Mouse (Mus musculus) embryo, embryonic 11.5 days (tissue): ENCODE data around the gene Elp4.

Source experiments
- DNase-seq: peaks from one replicate; pipeline ENCODE4 v3.0.0-alpha.2; 2012; ENCODE audit warnings: low read depth, low spot score

The Elp4 gene

DNA sequence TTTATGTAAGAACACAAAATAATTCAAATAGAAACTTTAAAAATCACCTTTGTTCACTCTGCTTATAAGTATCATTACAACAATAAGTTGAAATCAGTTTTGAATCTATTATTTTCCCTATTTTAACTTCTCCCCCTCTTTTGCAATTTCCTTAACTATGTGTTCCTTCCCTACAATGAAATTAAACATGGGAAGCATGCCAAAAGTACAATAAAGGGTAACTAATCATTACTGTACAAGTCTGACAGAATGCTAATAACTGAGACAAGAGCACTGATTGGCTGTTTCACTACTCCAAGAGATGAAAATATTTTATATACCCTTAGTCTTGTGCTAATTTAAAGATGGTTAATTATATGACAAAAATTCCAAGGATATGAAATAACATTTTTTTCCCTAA lies 99.2 kb downstream of the Elp4 start:
- DNase-seq: no peak

DNA sequence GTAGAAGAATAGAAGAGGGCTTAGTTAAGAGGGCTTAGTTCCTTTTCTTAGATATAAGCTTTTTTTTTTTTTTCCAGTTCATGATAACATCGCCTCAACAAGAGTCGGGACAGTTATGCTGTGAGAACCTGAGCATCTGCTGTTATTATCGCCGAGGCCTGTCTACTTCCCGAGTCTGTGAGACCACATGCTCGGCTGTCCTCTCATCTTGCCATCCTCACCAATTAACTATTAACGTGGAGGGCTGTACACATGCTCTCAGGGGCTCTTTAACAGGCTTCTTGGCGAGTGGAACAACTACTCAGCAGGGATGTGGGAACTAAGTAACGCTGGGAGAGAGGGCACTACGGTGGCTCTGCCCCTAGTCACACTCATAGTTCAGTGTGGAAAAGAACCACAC lies 99.9 kb downstream of the Elp4 start:
- DNase-seq: no peak

DNA sequence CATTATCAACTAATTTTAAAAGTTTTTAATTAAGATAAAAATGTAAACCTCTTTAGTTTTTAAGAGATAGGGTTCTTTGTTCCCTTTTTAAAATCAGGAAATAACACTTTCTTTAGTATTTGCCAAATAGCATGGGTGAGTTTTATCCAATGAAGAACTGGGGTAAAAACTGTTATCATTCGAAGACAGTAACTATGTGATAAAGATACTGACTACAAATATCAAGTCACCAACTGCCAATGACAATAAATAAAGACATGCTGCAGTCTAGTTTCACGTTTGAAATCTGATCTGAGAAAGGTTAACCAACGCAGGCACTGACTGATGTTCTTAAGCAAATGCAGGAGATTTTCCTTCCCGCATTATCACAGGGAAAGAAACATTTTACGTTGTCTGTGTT lies 100.9 kb downstream of the Elp4 start:
- DNase-seq: no peak

DNA sequence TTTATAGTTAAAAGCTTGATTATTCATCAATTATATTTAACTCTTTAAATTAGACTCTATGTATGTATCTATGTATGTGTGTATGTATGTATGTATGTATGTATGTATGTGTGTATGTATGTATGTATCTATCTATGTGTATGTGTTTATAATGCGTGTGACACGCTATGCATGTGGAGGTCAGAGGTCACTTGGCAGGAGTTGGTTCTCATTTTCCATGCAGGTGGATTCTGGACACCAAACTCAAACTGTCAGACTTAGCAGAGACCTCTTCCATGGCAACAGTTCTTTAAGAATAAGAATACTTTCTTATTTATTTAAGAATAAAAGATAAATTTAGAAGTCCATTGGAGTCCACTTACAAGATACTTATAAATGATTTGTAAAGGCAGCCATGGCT lies 101.5 kb downstream of the Elp4 start:
- DNase-seq: no peak

DNA sequence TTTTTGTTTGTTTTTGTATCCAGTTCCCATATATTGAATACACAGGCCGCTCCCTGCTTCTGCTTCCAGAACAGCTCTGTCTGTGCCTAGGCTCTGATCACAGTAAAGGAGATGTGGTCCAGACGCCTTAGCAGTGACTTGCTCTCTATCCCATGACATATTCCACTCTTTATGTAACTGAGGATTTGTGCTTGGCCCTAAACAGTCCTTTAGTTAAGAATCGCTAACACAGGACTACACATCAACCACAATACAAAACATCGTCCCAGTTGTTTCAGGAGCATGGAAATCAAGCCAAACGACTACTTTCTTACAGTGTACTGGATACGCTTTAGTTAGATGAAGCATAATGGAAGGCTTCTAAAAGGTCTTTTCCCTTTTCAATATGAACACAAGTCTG lies 102.8 kb downstream of the Elp4 start:
- DNase-seq: no peak

DNA sequence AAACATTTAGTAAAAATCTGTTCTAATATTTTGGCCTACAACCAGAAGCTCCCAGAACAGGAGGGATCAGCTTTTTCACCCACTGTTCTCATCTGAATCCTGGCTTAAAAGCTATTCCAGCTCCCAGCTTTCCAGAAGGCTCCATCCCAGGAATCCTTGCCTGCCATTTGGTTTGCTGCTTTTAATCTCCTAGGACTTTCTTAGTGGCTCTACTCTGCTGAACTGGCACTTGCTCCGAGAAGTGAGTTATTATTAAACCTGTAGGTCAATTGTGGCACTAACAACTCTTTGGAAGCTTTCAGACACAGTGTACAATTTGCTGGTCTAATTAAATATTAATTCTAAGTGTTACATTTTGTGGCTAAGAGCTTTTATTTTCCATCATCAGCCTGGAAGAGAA lies 103.7 kb downstream of the Elp4 start:
- no peak for DNase-seq

DNA sequence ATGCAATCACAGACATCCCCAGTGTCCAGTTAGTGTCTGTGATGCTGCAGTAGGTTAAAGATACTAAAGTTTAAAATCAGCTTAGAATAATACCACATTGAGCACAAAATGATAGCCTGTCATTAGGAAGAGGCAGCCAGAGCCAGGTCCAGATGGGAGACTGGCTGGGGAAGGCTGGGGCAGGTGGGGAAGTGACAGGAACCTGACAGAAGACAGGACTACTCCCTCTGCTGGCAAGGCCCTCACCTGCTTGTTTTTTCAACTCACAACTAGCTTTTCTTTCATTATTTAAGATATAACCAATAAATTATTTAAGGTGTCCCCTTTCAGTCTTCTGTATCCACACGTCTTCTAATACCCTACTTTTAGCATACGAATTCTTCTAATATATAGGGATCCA lies 104.5 kb downstream of the Elp4 start:
- no peak for DNase-seq

DNA sequence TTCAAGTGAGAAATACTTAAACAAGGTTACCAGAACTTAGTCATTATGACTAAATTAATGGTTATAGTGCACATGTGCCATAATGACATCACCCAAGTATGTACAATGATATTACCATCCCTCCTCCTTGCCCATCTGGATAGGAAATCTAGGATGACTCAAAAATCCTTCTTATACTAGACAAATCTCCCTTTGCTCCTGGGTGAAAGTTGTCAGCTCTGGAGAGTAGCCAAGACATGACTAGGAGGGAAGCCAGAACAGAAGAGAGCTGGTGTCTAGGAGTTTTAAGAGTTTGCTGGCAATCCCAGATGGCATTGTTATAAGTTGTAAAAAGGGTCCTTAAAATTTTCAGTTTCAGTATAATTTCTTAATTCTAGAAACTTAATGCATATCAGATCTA lies 106.5 kb downstream of the Elp4 start:
- DNase-seq: no peak

DNA sequence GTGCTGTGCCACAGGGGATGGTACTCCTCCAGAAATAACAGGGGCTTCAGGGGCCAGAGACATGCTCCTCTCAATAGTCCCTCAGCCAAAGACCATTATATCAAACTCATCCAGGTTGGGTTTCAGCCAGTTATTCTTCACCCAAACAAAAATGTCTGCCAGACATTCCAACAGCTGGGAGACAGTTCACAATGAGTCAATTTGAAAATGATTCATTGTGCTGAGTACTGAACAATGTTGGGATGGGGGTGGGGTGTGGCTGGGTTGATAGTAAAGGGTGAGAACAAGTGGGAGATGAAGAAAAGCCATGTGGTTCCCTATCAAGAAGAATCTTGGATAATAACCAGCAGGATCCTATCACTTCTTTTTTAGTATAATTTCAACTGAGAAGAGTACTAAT lies 108.3 kb downstream of the Elp4 start:
- DNase-seq: no peak

DNA sequence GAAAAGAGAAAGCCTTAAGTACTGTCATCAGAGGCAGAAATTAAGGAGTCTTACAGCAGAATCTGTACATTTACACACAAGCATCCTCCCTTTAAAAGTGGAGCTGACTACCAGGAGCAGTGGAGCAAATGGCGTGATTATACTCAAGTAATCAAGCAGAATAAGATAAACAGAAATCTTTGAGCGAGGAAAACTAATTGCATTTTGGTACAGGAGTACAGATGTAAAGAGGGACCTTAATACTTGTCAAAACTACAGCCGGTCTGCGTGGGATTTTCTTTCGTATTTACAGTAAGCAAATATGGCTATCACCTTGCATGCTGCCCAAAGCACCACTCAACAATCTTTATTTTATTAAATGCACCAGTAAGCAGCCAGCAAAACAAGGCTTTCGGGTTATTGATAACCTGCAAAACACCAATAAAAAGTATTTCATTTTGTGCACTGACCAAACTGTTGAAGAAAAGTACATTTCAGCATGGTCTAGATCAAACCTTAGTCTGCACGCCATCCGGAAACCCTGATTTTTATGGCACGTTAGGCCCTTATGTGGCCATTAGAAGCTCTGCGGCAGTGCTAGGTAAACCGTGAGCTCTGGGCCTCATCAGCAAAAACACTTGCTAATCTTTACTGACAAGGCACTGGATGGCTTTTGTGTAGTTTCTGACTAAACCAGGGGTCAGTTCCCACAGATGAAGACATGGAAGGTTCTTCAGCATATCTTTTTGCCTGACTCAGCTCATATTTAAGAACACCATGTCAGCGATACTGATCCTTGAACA lies 111.8 kb downstream of the Elp4 start:
- DNase-seq: no peak

DNA sequence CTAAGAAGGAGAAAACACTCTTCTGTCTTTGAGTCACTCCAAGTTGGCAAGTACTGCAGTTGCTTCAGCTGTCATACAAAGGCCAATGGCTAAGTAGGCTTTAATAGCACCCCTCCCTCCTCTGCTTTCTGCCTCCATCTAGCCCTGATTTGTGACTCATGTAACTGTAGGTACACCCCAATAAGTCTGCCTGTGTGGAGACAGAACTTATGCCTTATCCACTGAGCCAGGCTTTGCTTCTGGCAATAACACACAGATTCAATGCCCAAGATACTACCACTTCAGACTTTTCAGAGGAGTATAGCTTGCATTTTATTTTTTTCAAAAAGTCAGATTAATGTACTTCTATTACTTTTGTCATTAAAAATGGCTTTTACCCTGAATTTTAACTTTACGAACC lies 114.4 kb downstream of the Elp4 start:
- DNase-seq: no peak

DNA sequence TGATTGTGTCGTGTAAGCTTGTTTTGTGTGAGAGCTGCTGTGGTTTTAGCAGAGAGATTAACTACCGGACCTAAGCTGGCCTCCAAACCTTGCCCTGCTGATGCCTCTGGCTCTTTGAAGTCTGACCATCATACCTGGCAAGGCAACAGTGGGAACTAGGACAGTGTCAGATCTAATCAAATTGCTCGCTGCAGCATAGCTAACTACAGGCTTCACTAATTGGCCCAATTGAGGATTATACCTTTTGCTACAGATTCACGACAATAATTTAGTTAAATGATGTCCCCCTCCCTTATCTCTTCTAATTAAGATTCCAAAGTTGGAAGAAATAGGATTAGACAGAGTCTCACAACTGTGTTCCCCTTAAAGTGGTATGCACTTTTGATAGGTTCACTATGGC lies 116.6 kb downstream of the Elp4 start:
- no peak for DNase-seq

DNA sequence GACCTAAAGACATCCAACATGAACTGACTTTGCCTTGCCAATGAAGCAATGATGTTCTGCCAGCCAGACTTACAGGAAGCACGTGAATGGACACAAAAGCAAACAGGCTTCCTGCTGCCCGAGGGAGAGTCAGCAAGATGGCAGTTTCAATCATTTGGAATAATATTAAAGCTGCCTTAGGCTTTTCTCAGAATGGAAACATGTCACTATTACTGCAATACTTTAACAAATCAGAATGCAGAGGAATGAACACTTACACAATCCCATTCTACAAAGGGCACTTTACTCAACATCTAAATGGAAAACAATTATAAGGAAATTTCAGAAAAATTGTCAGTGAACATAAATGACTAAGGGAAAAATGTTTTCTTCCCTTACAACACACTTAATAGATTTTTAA lies 117.4 kb downstream of the Elp4 start:
- no peak for DNase-seq

DNA sequence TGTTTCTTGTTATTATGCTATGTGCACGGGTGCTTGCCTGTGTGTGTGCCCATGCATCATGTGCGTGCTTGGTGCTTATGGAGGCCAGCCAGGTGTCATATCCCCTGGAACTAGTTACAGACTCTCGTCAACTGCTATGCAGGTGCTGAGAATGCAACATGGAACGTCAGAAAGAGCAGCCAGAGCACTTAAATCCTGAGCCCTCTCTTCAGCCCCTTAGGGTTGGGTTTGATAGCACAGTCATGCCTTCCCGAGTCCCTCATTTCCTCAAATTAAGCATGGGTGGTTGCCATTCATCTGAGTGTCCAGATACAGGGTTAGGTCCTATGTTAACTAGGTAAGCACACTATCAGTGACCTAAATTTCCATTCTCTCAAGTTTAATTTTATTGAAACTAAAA lies 121.5 kb downstream of the Elp4 start:
- no peak for DNase-seq

DNA sequence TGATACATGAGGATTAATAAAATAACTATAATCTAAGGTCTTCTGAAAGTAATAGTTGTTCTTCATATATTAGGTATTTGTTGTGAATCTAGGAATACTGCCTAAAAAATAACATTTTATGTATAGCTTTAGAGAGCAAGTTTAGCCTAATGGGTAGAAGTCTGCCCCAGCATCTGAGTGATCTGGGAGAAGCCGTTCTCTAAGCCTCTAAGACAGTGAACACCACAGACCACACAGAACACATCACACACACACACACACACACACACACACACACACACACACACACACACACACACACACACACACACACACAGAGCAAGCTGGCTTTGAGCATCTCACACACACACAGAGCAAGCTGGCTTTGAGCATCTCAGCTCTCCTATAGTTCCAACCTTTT lies 123.6 kb downstream of the Elp4 start:
- no peak for DNase-seq

DNA sequence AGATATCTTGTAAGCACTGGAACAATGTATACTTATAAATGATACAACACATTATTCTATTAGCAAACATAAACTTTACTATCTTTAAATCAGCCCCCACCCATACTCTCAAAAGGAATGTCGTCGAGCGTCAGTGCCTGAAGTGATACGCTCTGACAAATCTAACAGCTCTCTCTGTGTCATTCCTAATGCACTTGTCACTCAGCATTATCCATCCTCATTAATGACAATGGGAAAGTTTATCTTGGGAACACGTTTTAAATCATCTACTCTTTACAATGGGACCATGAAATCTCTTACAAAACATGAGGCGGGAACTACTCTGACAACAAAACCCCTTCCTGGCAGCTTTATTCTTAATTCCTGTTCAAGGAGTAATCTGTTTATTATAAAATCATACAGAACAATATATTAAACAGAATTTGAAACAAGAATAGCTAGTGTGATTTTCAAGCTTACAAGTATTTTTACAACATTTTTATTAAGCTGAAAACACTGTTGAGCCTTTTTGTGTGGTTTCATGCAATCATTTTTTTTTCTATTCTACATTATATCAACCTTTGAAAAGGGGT lies 125.0 kb downstream of the Elp4 start:
- no peak for DNase-seq

DNA sequence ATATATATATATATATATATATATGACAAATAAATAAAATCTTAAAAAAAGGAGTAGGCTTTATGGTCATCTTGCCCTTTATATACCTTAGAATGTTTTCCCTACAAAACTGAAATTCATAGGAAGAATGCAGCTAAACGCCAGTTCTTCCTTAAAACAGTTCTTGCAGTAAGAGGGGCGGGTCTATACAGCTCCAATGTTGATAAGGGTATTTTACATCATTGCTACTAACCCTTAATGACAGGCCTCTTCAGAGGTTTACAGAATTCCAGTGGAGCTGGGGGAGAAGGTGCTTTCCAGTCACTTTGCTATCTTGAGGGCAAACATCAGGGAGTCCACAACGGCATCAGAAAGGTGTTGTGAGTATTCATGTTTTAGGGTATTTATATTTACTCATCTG lies 133.1 kb downstream of the Elp4 start:
- DNase-seq: no peak

DNA sequence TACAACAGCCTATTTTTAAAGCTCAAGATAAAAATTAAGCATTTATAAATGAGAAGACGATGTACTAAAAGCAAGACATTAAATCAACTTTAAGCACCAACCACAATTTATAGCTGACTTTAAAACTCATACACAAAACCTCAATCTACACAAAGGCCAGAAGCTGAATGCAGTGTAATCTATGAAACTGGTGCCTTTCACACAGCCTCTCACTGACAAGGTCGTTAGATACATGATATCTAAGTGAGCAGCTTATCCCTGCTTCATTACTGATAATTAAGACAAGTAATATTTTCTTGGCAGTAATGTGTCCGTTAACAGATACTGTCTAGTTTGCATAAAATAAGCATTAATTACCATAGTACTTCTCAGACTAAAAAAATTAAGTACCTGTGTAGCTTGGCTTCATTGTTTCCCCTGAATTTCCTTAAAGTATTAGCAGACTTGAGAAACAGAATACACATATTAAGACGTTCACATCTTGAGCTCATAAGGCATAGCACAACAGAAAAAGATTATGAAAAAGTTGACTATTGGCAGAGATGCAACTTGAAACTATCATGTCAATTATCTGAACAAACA lies 134.5 kb downstream of the Elp4 start:
- DNase-seq: no peak

DNA sequence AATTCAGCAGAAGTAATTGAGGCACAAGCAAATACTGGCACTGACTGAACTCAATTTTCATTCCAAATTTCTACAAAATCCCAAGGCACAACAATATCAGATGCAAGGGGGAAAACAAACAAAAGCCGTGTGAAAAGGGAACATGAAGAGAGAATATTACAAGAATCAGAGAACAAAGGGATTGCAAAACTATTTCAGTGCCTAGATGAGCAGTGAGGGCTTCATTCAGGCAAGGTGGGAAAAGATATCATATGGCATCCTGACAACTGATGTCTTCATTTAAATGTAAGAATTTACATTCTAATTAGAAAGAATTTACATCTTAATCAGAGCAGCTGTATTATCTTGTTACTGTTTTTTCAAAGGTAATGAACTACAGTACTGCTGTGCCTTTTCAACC lies 150.9 kb downstream of the Elp4 start:
- no peak for DNase-seq

DNA sequence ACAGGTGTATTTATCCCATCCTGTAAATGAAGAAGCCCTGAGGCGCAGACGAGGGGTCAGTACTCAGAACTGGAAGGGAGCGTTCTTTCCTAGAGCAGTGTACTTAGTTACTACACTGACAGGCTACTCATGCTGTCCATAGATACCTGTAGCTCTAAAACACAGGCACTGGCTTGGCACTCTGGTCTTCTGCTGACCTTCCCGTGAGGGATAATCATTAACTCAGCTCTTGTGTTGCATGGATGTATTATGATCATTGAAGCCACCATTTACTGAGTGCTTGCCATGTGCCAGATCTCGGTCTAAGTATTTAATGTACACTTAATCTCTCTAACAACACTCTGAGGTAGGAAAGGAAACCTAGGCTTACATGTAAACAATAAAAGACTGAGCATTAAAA lies 155.3 kb downstream of the Elp4 start:
- DNase-seq: no peak

DNA sequence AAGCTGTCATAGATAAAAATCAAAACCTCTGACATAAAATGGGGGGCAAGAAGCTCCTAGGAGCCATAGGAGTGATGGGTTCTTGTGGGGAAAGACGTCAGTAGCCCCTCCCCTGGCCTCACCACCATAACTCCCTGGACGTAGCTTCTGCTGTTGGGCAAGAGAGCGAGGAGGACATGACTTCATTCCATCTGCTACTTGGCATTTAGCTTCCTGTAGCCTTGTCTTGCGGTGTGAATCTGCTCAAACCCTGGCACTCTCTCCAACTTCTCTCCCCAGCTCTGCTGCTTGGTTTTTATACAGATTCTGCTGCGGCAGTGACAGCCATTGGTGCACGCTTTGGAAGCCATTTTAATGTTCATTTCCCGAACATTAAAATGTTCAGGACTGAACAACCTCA lies 157.5 kb downstream of the Elp4 start:
- no peak for DNase-seq

DNA sequence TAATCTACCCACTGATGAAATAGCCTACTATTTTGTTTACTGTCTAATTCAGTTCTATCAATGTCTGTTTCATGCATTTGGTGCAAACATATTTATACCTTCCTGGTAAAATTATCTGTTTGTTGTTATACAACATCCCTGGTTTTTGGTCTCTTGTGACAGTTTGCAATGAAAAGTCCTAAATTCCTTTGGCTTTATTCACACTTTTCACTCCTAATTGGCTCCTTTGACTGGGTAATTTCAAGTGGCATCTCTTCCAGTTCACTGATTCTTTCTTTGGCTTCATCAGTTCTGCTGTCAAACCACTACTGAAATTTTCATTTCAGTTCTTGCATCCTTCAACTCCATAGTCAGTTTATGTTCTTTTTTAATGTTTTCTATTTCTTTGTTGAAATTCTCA lies 168.2 kb downstream of the Elp4 start:
- no peak for DNase-seq

DNA sequence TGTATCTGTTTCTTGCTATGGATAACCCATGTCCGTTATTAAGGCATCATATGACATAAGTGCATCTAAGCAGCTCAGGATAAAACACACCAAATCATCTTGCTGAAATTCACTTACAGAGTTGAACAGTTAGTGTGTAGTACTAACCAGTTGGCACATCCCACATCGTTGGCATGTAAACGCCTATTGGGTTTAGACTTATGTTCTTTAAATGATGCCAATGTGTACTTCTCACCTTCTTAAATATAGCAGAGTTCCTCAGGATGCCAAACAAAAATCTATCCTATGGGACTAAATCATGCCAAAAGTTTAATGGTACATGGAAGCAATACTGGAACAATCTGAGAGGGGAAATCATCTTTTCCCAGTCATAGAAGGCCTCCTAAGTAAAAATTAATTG lies 173.7 kb downstream of the Elp4 start:
- DNase-seq: no peak

DNA sequence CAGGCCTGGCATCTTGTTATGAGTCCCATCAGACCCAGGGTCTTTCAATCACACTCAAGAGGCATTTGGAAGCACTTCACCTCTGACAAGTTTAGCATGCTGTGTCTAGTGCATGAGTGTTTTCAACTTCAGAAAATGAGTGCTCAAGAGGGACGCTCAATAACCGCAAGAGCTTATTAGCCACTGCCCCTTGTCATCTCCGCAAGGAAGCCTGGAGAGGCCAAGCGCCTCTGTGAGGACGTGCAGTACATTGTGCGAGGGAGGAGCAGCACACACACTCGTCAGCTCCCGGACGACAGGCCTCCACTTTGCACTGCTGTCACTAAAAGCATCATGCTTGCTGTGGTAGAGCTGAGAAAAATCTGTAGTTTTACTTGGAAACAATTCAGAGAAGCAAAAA lies 177.7 kb downstream of the Elp4 start:
- DNase-seq: no peak
